Mouse (Mus musculus) lung, embryonic 14.5 days (tissue): ENCODE results near the gene Hes5. TPM values are rescaled to one million over a fixed set of nuclear protein-coding genes. Genes with fewer than 3 reads are reported as not detected.

Experiments
- ATAC-seq: fragments of 200-750 bp; cut with Nextera tagmentation; 2 replicates; pipeline ENCODE4 v1.8.0; 2017; ENCODE audit warnings: mild to moderate bottlenecking, moderate TSS enrichment, moderate library complexity; ENCODE audit not compliant: insufficient read depth
- DNase-seq: peaks from one replicate; pipeline ENCODE4 v3.0.0-alpha.2; 2015
- H3K27ac ChIP-seq: fragments of 300-500 bp; sonication (generic); 2 replicates; pipeline ENCODE4 v1.5.1; 2014; ENCODE audit warnings: low read depth, mild to moderate bottlenecking, moderate library complexity
- H3K27me3 ChIP-seq: fragments of 300-500 bp; sonication (generic); 2 replicates; pipeline ENCODE4 v1.6.1; 2014; ENCODE audit warnings: low read length, control low read depth; ENCODE audit not compliant: insufficient read depth
- H3K36me3 ChIP-seq: fragments of 300-500 bp; sonication (generic); 2 replicates; pipeline ENCODE4 v1.6.1; 2014; ENCODE audit warnings: control low read depth; ENCODE audit not compliant: insufficient read depth
- H3K4me1 ChIP-seq: fragments of 300-500 bp; sonication (generic); 2 replicates; pipeline ENCODE4 v1.6.1; 2014; ENCODE audit warnings: antibody characterized with exemption, control low read depth; ENCODE audit not compliant: insufficient read depth
- H3K4me2 ChIP-seq: fragments of 300-500 bp; sonication (generic); 2 replicates; pipeline ENCODE4 v1.6.1; 2014; ENCODE audit warnings: mild to moderate bottlenecking
- H3K4me3 ChIP-seq: fragments of 300-500 bp; sonication (generic); 2 replicates; pipeline ENCODE4 v1.5.1; 2014; ENCODE audit warnings: low read depth, low read length
- H3K9ac ChIP-seq: fragments of 300-500 bp; sonication (generic); 2 replicates; pipeline ENCODE4 v1.6.1; 2014
- H3K9me3 ChIP-seq: fragments of 300-500 bp; sonication (generic); 2 replicates; pipeline ENCODE4 v1.6.1; 2016; ENCODE audit warnings: low read depth, low read length, control low read depth
- CTCF ChIP-seq: IDR thresholded peaks from 2 replicates; pipeline ENCODE4 v1.5.1; 2016; ENCODE audit warnings: antibody characterized with exemption, low read depth
- WGBS: fragments of 180-500 bp; shearing (Covaris S2); extraction: QIAGEN DNeasy Blood & Tissue Kit; methylation state at CpG from one replicate; pipeline ENCODE4 v1.1.7; 2014; 5-methylcytosine and 5-hydroxymethylcytosine counted together
- polyA plus RNA-seq: library from polyadenylated mRNA; unstranded; fragments of >200 nt; fragmentation: Nextera tagmentation; extraction: Ambion mirVana; gene quantifications from 2 replicates; pipeline ENCODE4 v1.2.1, GENCODE M21; 2014

The Hes5 gene
- polyA plus RNA-seq, 1 experiment from 2014 or later, result 0.14 TPM

DNA sequence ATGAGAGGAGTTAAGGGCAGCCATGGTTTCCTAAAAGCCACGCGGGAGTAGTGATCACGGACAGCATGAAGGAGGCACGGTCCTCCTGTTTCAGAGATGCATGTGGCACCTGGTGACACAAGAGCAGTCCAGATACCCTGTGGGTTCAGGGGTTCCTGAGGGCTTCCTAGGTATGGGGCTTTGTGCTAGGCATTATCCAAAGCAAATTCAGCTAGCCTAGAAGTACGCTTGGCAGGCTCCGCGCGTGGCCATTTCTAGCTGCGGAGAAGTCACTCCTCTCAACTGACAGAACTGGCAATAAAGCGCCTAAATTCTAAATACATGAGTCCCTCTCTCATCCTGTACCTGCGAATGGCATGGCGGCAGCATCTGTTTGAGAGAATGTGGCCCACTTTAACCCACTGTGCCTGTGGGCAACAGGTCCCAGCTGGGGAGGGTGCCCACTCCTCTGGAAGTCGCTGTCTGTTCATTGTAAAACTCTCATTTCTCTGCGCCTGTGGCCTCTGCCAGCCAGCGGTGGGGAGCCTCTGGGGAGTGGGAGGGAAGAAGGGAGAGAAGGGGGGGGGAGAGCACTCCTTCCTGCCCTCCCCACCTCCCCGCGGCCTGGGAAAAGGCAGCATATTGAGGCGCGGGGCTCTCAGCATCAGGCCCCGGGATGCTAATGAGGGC, 568 bp upstream of the Hes5 start:
- ATAC-seq (no peak), DNase-seq (no peak)
- peak overlapping the region; percentile 41 for H3K4me3 ChIP-seq
- H3K27me3 ChIP-seq, result peaks cover 67% of the 10 kb centered on the region
- H3K27ac ChIP-seq, result no peak overlapping the region
- no peak overlapping the region for H3K9ac ChIP-seq
- H3K9me3 ChIP-seq, result no peaks in the 10 kb centered on the region
- H3K4me1 ChIP-seq, result peaks cover 13% of the 10 kb centered on the region
- TF ChIP-seq CTCF, result no peak
- 28% methylated on average over 19 of the region's 20 CpGs for WGBS
- H3K4me2 ChIP-seq, result peak overlapping the region; percentile 68
- no peaks in the 10 kb centered on the region for H3K36me3 ChIP-seq

DNA sequence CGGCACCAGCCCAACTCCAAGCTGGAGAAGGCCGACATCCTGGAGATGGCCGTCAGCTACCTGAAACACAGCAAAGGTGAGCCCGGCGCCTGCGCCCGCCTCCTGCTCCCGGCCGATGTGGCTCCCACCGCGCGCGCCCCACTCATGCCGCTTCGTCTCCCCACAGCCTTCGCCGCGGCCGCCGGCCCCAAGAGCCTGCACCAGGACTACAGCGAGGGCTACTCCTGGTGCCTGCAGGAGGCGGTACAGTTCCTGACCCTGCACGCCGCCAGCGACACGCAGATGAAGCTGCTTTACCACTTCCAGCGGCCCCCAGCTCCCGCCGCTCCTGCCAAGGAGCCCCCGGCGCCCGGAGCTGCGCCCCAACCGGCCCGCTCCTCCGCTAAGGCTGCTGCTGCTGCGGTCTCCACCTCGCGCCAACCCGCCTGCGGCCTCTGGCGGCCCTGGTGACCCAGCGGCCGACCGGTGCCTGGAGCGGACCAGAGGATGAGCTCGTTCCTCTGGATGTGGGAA, 559 bp downstream of the Hes5 start:
- DNase-seq (peak; percentile 41), ATAC-seq (no peak)
- Histone ChIP-seq H3K36me3 (peaks cover 6% of the 10 kb centered on the region; the same call in 1 of the 2 replicates), H3K4me2 (peak overlapping the region; percentile 68), H3K4me1 (peaks cover 17% of the 10 kb centered on the region), H3K9ac (peak overlapping the region; percentile 32), H3K27ac (no peak overlapping the region), H3K4me3 (peak overlapping the region; percentile 41), H3K27me3 (peaks cover 64% of the 10 kb centered on the region), H3K9me3 (no peaks in the 10 kb centered on the region)
- under 1% methylated on average over 47 of the region's 47 CpGs for WGBS
- no peak for TF ChIP-seq CTCF

DNA sequence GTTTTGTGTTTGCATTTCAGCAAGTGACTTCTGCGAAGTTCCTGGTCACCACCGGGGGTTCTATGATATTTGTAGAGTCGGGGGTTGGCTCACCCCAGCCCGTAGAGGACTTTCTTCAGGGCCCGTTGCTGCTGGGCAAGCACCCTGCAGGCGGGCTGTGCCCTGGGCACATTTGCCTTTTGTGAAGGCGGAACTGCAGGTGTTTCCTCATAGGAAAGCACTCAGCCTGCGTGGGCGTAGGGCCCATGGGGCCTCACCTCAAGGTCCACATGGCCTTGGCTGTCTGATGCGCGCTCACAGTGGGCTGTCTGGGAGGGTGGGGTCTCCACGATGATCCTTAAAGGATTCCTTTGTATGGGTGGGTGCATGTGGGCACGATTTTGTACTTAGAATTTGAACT, 1.2 kb downstream of the Hes5 start:
- Histone ChIP-seq H3K4me3 (peak overlapping the region; percentile 41), H3K4me2 (peak overlapping the region; percentile 68), H3K27me3 (peaks cover 62% of the 10 kb centered on the region), H3K36me3 (peaks cover 12% of the 10 kb centered on the region; the same call in 1 of the 2 replicates), H3K4me1 (peaks cover 17% of the 10 kb centered on the region), H3K27ac (no peak overlapping the region), H3K9ac (no peak overlapping the region), H3K9me3 (no peaks in the 10 kb centered on the region)
- 27% methylated on average over 13 of the region's 13 CpGs for WGBS
- TF ChIP-seq CTCF, result no peak
- DNase-seq, result peak; percentile 28
- ATAC-seq, result no peak

DNA sequence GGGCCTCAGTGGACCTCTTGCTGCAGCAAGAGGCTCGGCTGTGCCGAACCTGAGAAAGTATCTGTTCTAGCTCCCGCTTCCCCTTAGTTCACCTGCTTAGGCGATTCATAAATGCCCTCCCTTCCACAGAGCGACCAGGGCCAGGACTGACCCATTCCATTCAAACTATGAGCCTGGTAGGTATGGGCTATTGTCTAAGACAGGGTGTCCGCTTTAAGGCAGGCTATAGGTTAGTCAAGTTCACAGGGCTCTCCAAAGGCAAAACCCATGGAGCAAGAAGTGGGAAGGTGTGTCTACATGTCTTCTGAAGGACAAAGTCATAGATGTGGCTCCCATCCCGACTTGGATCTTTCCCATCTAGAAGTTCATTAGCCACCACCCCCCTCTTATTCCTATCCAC, 2.0 kb downstream of the Hes5 start:
- H3K9me3 ChIP-seq, result no peaks in the 10 kb centered on the region
- H3K36me3 ChIP-seq, result peaks cover 15% of the 10 kb centered on the region
- H3K4me3 ChIP-seq, result no peak overlapping the region
- WGBS, result 80% methylated on average over 7 of the region's 7 CpGs
- peaks cover 13% of the 10 kb centered on the region for H3K4me1 ChIP-seq
- peak overlapping the region; percentile 83; the same call in 1 of the 2 replicates for H3K4me2 ChIP-seq
- no peak for TF ChIP-seq CTCF
- no peak overlapping the region for H3K9ac ChIP-seq
- no peak for DNase-seq
- H3K27ac ChIP-seq, result no peak overlapping the region
- H3K27me3 ChIP-seq, result peaks cover 55% of the 10 kb centered on the region
- no peak for ATAC-seq

DNA sequence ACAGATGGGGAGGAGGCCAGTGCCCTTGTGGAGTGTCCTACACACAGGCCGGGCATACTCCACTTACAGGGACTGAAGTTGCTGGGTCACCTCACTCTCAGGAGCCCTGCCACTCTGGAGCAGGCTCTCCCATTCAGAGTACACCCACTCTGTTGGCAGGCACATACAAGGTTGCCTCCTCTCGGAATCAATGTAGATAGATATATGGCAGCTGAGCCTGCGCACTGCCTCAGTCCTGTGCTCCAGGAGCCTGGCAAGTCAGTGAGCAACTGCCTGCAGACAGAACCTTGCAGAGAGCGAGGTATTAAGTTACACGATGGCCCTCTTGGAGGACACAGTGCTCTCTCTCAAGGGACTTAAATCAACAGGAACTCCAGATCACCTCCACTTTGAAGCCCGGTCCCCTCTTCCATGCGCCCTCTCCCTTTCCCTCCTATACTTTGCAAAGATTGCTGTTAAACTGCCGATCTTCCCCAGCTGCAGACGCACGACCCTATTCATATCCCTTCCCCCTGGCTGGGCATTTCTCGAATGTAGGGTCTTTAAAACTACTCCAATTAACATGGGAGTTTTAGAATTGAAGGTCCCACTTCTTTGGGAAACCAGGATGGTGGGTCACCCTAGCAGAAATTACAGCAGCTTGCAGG, 2.6 kb downstream of the Hes5 start:
- Histone ChIP-seq H3K27me3 (peaks cover 52% of the 10 kb centered on the region), H3K9ac (no peak overlapping the region), H3K4me1 (peaks cover 7% of the 10 kb centered on the region)

DNA sequence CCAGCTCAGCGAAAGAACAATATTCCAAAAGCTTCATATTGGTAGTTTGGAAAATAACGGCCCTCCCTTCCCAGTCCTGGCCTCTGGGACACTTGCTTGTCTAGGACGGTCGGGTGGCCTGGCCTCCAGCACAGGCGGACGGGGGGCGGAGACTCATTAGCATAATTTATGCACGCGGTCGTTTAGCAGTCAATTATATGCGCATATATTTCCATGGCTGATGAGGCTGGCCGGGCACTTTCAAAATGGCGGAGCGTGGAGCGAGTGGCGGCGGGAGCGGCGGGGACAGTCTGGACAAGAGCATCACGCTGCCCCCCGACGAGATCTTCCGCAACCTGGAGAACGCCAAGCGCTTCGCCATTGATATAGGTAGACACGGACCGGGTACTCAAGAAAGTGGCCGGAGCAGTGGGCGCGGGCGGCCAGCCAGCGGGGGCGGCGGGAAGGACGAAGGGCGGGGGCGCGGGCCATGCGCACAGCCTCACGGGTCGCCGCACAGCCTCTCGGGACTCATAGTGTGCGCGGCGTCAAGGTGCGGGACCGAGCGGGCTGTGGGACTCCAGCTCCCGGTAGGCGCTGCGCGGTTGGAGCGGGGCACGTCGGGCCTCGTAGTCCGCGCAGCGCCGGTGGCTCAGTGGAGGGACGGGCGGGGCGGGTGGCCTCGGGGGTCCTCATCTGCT, 3.3 kb downstream of the Hes5 start, which contains the start of gene Pank4:
Gene Pank4 (plus strand): TSS at position 223 of the 680 bp plus-strand sequence.
- Histone ChIP-seq H3K9me3 (no peaks in the 10 kb centered on the region), H3K27ac (peak within 1 kb of the TSS; percentile 89), H3K27me3 (peaks cover 45% of the 10 kb centered on the region), H3K9ac (peak within 1 kb of the TSS; percentile 80), H3K4me3 (peak within 1 kb of the TSS; percentile 87), H3K4me1 (peaks cover 6% of the 10 kb centered on the region), H3K36me3 (peaks cover 23% of the 10 kb centered on the region), H3K4me2 (peak within 1 kb of the TSS; percentile 83)
- TF ChIP-seq CTCF, result no peak
- ATAC-seq (peak; percentile 95), DNase-seq (peak; percentile 97)
- WGBS, result 1% methylated on average over 66 of the region's 66 CpGs

More for the DNA sequence above, 2.6 kb downstream of the Hes5 start:
- Histone ChIP-seq H3K4me2 (peak overlapping the region; percentile 83), H3K9me3 (no peaks in the 10 kb centered on the region), H3K27ac (no peak overlapping the region), H3K36me3 (peaks cover 20% of the 10 kb centered on the region), H3K4me3 (peak overlapping the region; percentile 87)
- WGBS, result 24% methylated on average over 11 of the region's 11 CpGs
- ATAC-seq (no peak), DNase-seq (no peak)
- TF ChIP-seq CTCF, result no peak
